In genomic region chr9:68620036-68620435, GRCm38 (mm10) we compare ENCODE assay signal across 28 mouse cellular contexts. TPM values are rescaled to one million over a fixed set of nuclear protein-coding genes. Genes with fewer than 3 reads are reported as not detected.
DNase-seq lines count a peak whose midpoint lies in the region; ATAC-seq and TF ChIP-seq lines count a peak whose summit lies in the region.
"Had no signal": no experiment of that assay in that cellular context is flagged by ENCODE, and none has a peak within 500 bp of the region (broad histone marks: within the 10 kb centered on the region; RNA-seq: fewer than 3 reads in every experiment).

No protein-coding gene starts in this region.

- H3K9me3 ChIP-seq in kidney, embryonic 16.5 days (ENCODE audit: low read length): no peaks in the 10 kb centered on the region
- no peaks in the 10 kb centered on the region for H3K9me3 ChIP-seq in liver, embryonic 13.5 days (replicated peaks)
- no peaks in the 10 kb centered on the region for H3K9me3 ChIP-seq in liver, postnatal 0 days (ENCODE audit: low read length)
- H3K9me3 ChIP-seq: embryonic facial prominence, embryonic 12.5 days; embryonic facial prominence, embryonic 15.5 days; heart, embryonic 12.5 days; heart, embryonic 15.5 days had no signal

- WGBS in kidney, adult 2 months: 51% methylated on average over 2 of the region's 2 CpGs
- WGBS in kidney, embryonic 16.5 days: 71% methylated on average over 2 of the region's 2 CpGs
- WGBS in liver, embryonic 13.5 days (ENCODE audit: insufficient replicate concordance): 64% methylated on average over 2 of the region's 2 CpGs
- WGBS in liver, postnatal 0 days (ENCODE audit: insufficient replicate concordance): 49% methylated on average over 2 of the region's 2 CpGs

- no peak overlapping the region for H3K9ac ChIP-seq in kidney, embryonic 16.5 days (replicated peaks; ENCODE audit: low read length)
- H3K9ac ChIP-seq in liver, embryonic 13.5 days: no peak overlapping the region
- no peak overlapping the region for H3K9ac ChIP-seq in liver, postnatal 0 days (replicated peaks)
- H3K9ac ChIP-seq: embryonic facial prominence, embryonic 12.5 days; embryonic facial prominence, embryonic 15.5 days; forebrain, postnatal 0 days; heart, embryonic 12.5 days; heart, embryonic 15.5 days; hindbrain, embryonic 14.5 days had no signal

- peak; percentile 31 for DNase-seq in kidney, adult 2 months
- no peak for DNase-seq in liver, embryonic 13.5 days
- no peak for DNase-seq in liver
- no peak for DNase-seq in liver, postnatal 0 days
- no peak for DNase-seq in layer of hippocampus, adult 9-10 months (ENCODE audit: low spot score)
- DNase-seq: adrenal gland, postnatal 10 days; adrenal gland, postnatal 36 days; B cell, adult 2 months; cerebellum, adult 18-20 months; cerebellum, adult 9-10 months; cerebellum, postnatal 14 days; forebrain, postnatal 0 days; gastrocnemius, adult 2 months; gastrocnemius, postnatal 14 days; heart, adult 18-20 months; heart, postnatal 14 days; heart, postnatal 4 days had no signal

- no peaks in the 10 kb centered on the region for H3K4me1 ChIP-seq in kidney, adult 2 months (ENCODE audit: control insufficient read depth, insufficient read depth, low read length)
- H3K4me1 ChIP-seq in kidney, embryonic 16.5 days (ENCODE audit: insufficient read depth, low read length): no peaks in the 10 kb centered on the region
- no peaks in the 10 kb centered on the region for H3K4me1 ChIP-seq in liver, embryonic 13.5 days (replicated peaks)
- no peaks in the 10 kb centered on the region for H3K4me1 ChIP-seq in liver, postnatal 0 days (ENCODE audit: insufficient read depth)
- H3K4me1 ChIP-seq: embryonic facial prominence, embryonic 12.5 days; embryonic facial prominence, embryonic 15.5 days; heart, embryonic 12.5 days; heart, embryonic 15.5 days had no signal

- TF ChIP-seq EP300 in liver, postnatal 0 days (IDR thresholded peaks at IDR 0.05; ENCODE audit: low read depth): no peak

- TF ChIP-seq POLR2A in kidney, adult 2 months (IDR thresholded peaks at IDR 0.05; ENCODE audit: low read depth, low read length): no peak

- H3K4me2 ChIP-seq in kidney, embryonic 16.5 days (replicated peaks; ENCODE audit: low read depth, low read length): no peak overlapping the region
- H3K4me2 ChIP-seq in liver, embryonic 13.5 days: no peak overlapping the region
- peak overlapping the region; percentile 38 for H3K4me2 ChIP-seq in liver, postnatal 0 days (ENCODE audit: low read depth, low read length)
- H3K4me2 ChIP-seq: embryonic facial prominence, embryonic 12.5 days; embryonic facial prominence, embryonic 15.5 days; heart, embryonic 12.5 days; heart, embryonic 15.5 days; hindbrain, embryonic 14.5 days had no signal

- H3K27me3 ChIP-seq in kidney, adult 2 months (replicated peaks; ENCODE audit: control insufficient read depth, insufficient read depth, low read length): no peaks in the 10 kb centered on the region
- H3K27me3 ChIP-seq in kidney, embryonic 16.5 days (ENCODE audit: insufficient read depth, low read length): no peaks in the 10 kb centered on the region
- no peaks in the 10 kb centered on the region for H3K27me3 ChIP-seq in liver, embryonic 13.5 days
- no peaks in the 10 kb centered on the region for H3K27me3 ChIP-seq in liver, postnatal 0 days (ENCODE audit: insufficient read depth, low read length)
- H3K27me3 ChIP-seq: CH12.LX; embryonic facial prominence, embryonic 12.5 days; embryonic facial prominence, embryonic 15.5 days; heart, embryonic 15.5 days had no signal

- ATAC-seq in kidney, embryonic 16.5 days (ENCODE audit: low FRiP score, low TSS enrichment): no peak
- peak; percentile 59; the same call in 1 of the 2 replicates for ATAC-seq in liver, embryonic 13.5 days (ENCODE audit: low read depth)
- peak; percentile 48; the same call in 1 of the 2 replicates for ATAC-seq in liver, postnatal 0 days
- ATAC-seq: forebrain, embryonic 14.5 days; forebrain, postnatal 0 days; hindbrain, postnatal 0 days; Patski had no signal

- no peaks in the 10 kb centered on the region for H3K36me3 ChIP-seq in kidney, adult 2 months (ENCODE audit: control insufficient read depth, insufficient read depth, low read length)
- no peaks in the 10 kb centered on the region for H3K36me3 ChIP-seq in kidney, embryonic 16.5 days (ENCODE audit: insufficient read depth, low read length)
- H3K36me3 ChIP-seq in liver, embryonic 13.5 days: no peaks in the 10 kb centered on the region
- H3K36me3 ChIP-seq in liver, postnatal 0 days (replicated peaks; ENCODE audit: insufficient read depth, low read length): no peaks in the 10 kb centered on the region
- H3K36me3 ChIP-seq: embryonic facial prominence, embryonic 12.5 days; embryonic facial prominence, embryonic 15.5 days; G1E; heart, embryonic 12.5 days; heart, embryonic 15.5 days had no signal

- no peak for TF ChIP-seq CTCF in kidney, adult 2 months (conservative IDR thresholded peaks at IDR 0.05; ENCODE audit: insufficient read depth, insufficient read length, low read depth, low read length)
- TF ChIP-seq CTCF in liver, postnatal 0 days (IDR thresholded peaks at IDR 0.05; ENCODE audit: low read depth): no peak

- H3K27ac ChIP-seq in kidney, adult 2 months (ENCODE audit: insufficient read depth, low read depth, low read length): no peak overlapping the region
- no peak overlapping the region for H3K27ac ChIP-seq in kidney, embryonic 16.5 days (ENCODE audit: low read length)
- no peak overlapping the region for H3K27ac ChIP-seq in liver, embryonic 13.5 days
- no peak overlapping the region for H3K27ac ChIP-seq in liver, postnatal 0 days (ENCODE audit: low read depth)
- H3K27ac ChIP-seq: embryonic facial prominence, embryonic 12.5 days; embryonic facial prominence, embryonic 15.5 days; gastrocnemius, adult 2 months; heart, embryonic 15.5 days; hindbrain, embryonic 14.5 days; hindbrain, postnatal 0 days had no signal

- no peak overlapping the region for H3K4me3 ChIP-seq in kidney, adult 2 months (ENCODE audit: insufficient read depth, low read depth, low read length)
- no peak overlapping the region for H3K4me3 ChIP-seq in kidney, embryonic 16.5 days (ENCODE audit: low read length)
- H3K4me3 ChIP-seq in liver, embryonic 13.5 days (replicated peaks): no peak overlapping the region
- no peak overlapping the region for H3K4me3 ChIP-seq in liver, postnatal 0 days (ENCODE audit: low read depth, low read length)
- H3K4me3 ChIP-seq: embryonic facial prominence, embryonic 12.5 days; embryonic facial prominence, embryonic 15.5 days; gastrocnemius, adult 2 months; heart, embryonic 12.5 days; heart, embryonic 15.5 days had no signal

RNA-seq across cellular contexts. Expression of gene Rora, which starts 33.5 kb away (rescaled TPM):
- 15.5 and 18.2 TPM in 2 replicates for polyA plus RNA-seq in kidney, adult 2 months (2012; rRNA removed)
- polyA plus RNA-seq in kidney, embryonic 16.5 days (2015; fragmentation: Nextera tagmentation; extraction: Ambion mirVana): 9.4 and 9.5 TPM in 2 replicates
- 2.7 and 2.9 TPM in 2 replicates for polyA plus RNA-seq in liver, embryonic 13.5 days (2015; fragmentation: Nextera tagmentation; extraction: Ambion mirVana)
- 22.7 and 23.1 TPM in 2 replicates for polyA plus RNA-seq in liver, postnatal 0 days (2015; fragmentation: Nextera tagmentation; extraction: Ambion mirVana)
- polyA plus RNA-seq: G1E had no signal
